Mouse (Mus musculus): ENCODE measurements at regions not wholly inside any gene's neighbourhood (a gene's known extent, or its start where the extent isn't known, plus 50 kb on each side); places are given as distances from the start of the nearest gene placed in this dataset.

DNA sequence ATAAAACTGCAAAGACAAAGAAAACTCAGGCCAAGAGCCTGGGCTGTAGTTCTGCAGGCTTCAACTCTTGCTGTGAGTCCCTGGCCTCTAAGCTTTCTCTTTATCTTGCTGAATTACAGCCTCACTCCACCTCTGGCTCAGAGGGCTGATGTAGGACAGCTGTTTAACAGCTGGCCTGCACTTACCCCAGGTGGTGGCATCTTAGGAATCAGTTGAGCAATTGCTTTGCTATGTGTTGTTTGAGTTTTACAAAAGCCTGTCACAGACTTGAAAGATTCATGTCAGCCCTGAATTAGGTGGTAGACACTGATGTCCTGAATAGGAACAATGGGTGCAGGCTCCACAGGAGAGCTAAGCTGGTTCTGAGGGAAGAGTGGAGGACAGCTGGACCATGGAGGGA is 53.6 kb upstream of the Lclat1 start:
- Histone ChIP-seq H3K9ac (ENCODE audit: low read depth, low read length) (no peak overlapping the region), H3K4me1 (ENCODE audit: control insufficient read depth, insufficient read depth, low read length) (peaks cover 7% of the 10 kb centered on the region; the same call in 1 of the 2 replicates), H3K27ac (ENCODE audit: low read depth, low read length) (0 out of 2 replicates have a peak overlapping the region, but pooled peaks have one; percentile 7), H3K36me3 (ENCODE audit: control insufficient read depth, insufficient read depth, low read length) (no peaks in the 10 kb centered on the region), H3K27me3 (ENCODE audit: control insufficient read depth, insufficient read depth, low read length) (no peaks in the 10 kb centered on the region), H3K9me3 (replicated peaks; ENCODE audit: control insufficient read depth, low read length) (no peaks in the 10 kb centered on the region; the same call in 1 of the 2 replicates), H3K4me2 (no peak overlapping the region), H3K4me3 (ENCODE audit: low read depth, low read length) (no peak overlapping the region)
- ATAC-seq (replicated peaks; ENCODE audit: insufficient number of reproducible peaks, low FRiP score, low TSS enrichment): no peak

DNA sequence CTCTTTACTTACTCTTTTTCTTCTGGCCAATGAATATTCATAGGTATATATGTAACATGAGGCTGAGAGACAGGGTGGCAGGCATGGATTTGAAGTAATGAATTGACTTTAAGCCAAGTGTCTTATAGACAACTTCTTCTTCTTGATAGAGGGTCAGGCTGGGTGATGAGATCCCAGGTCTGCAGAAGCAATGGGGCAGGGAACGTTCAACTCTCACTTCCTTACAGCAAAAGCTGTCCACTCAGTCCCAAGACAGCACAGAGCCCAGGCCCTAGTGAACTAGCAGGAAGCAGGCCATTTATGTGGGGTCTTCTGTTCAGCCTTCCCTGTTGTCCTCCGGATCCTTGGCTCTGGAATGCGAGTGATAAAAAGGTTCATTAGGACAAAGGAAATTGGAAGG is 52.6 kb upstream of the Lclat1 start:
- WGBS (ENCODE audit: insufficient replicate concordance): 58% methylated on average over 3 of the region's 3 CpGs
- H3K4me2 ChIP-seq: no peak overlapping the region

DNA sequence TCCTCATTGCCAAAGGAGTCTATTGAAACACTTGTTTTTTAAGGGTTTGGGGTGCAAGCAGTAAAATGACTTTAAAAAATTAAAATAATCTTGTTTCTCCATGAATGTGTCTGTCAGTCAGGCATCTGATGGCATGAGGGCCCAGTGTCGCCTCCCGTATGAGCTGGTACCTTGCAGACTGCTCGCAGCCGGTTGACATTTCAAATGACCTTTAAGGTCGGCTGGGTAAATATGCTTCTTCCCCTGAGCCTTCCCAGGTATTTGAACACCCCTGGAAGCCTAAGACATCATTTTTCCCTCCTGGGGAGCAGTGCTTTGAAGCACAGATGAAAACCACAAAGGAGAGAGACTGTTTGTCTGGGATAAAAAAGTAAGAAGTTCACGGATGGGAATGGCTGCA is 52.2 kb upstream of the Lclat1 start:
- H3K27me3 ChIP-seq (ENCODE audit: control insufficient read depth, insufficient read depth, low read length): no peaks in the 10 kb centered on the region
- H3K4me3 ChIP-seq (ENCODE audit: low read depth, low read length): no peak overlapping the region
- 64% methylated on average over 6 of the region's 6 CpGs for WGBS (ENCODE audit: insufficient replicate concordance)
- H3K4me2 ChIP-seq: no peak overlapping the region
- no peak overlapping the region for H3K27ac ChIP-seq (ENCODE audit: low read depth, low read length)
- H3K9ac ChIP-seq (ENCODE audit: low read depth, low read length): no peak overlapping the region
- H3K9me3 ChIP-seq (replicated peaks; ENCODE audit: control insufficient read depth, low read length): no peaks in the 10 kb centered on the region; the same call in 1 of the 2 replicates
- peaks cover 9% of the 10 kb centered on the region; the same call in 1 of the 2 replicates for H3K4me1 ChIP-seq (ENCODE audit: control insufficient read depth, insufficient read depth, low read length)
- ATAC-seq (replicated peaks; ENCODE audit: insufficient number of reproducible peaks, low FRiP score, low TSS enrichment): no peak
- H3K36me3 ChIP-seq (ENCODE audit: control insufficient read depth, insufficient read depth, low read length): no peaks in the 10 kb centered on the region

More for the DNA sequence above, 52.6 kb upstream of the Lclat1 start:
- Histone ChIP-seq H3K27ac (ENCODE audit: low read depth, low read length) (no peak overlapping the region), H3K36me3 (ENCODE audit: control insufficient read depth, insufficient read depth, low read length) (no peaks in the 10 kb centered on the region), H3K9me3 (replicated peaks; ENCODE audit: control insufficient read depth, low read length) (no peaks in the 10 kb centered on the region; the same call in 1 of the 2 replicates), H3K27me3 (ENCODE audit: control insufficient read depth, insufficient read depth, low read length) (no peaks in the 10 kb centered on the region), H3K4me1 (ENCODE audit: control insufficient read depth, insufficient read depth, low read length) (peaks cover 7% of the 10 kb centered on the region; the same call in 1 of the 2 replicates), H3K9ac (ENCODE audit: low read depth, low read length) (no peak overlapping the region), H3K4me3 (ENCODE audit: low read depth, low read length) (no peak overlapping the region)
- ATAC-seq (replicated peaks; ENCODE audit: insufficient number of reproducible peaks, low FRiP score, low TSS enrichment): no peak

DNA sequence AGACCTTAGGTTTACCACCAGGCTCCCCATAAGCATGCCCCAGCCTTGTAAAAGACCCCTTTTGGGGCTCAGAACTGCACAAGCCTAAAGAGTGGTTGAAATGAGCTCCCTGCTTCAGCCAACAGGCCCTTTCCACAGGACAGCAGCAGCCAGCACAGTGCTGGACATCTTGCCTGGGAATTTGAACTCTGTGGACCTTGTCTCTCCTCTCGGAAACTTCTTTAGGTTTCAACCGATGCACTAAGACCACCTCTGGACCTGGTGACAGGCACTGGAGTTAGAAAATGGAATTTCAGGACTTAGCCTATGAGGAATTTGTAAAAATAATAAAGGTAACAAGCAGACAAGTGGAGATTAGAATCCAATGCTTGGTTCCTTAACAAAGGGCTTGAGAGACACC is 51.2 kb upstream of the Lclat1 start:
- WGBS (ENCODE audit: insufficient replicate concordance): 86% methylated on average over 2 of the region's 2 CpGs
- no peak overlapping the region for H3K27ac ChIP-seq (ENCODE audit: low read depth, low read length)
- H3K4me3 ChIP-seq (ENCODE audit: low read depth, low read length): no peak overlapping the region
- no peaks in the 10 kb centered on the region for H3K36me3 ChIP-seq (ENCODE audit: control insufficient read depth, insufficient read depth, low read length)
- no peaks in the 10 kb centered on the region; the same call in 1 of the 2 replicates for H3K9me3 ChIP-seq (replicated peaks; ENCODE audit: control insufficient read depth, low read length)
- H3K27me3 ChIP-seq (ENCODE audit: control insufficient read depth, insufficient read depth, low read length): no peaks in the 10 kb centered on the region
- peaks cover 10% of the 10 kb centered on the region; the same call in 1 of the 2 replicates for H3K4me1 ChIP-seq (ENCODE audit: control insufficient read depth, insufficient read depth, low read length)
- no peak overlapping the region for H3K9ac ChIP-seq (ENCODE audit: low read depth, low read length)
- ATAC-seq (replicated peaks; ENCODE audit: insufficient number of reproducible peaks, low FRiP score, low TSS enrichment): no peak
- H3K4me2 ChIP-seq: no peak overlapping the region
